Mouse (Mus musculus): ENCODE results near the gene Suv39h1. TPM values are rescaled to one million over a fixed set of nuclear protein-coding genes. Genes with fewer than 3 reads are reported as not detected.
A peak's percentile ranks its signal among the peaks of the same experiment; 100 is the strongest.
"Not testable (repeated sequence)": the region's sequence is repeated elsewhere in the genome, so short reads cannot be mapped to it uniquely, and the experiment has no call there.

Gene Suv39h1
- polyA plus RNA-seq, 1 experiment from 2014 or later: 39.9 TPM

GRCm38 (mm10) chrX:8090346-8090953 is 15.9 kb upstream of the Suv39h1 start, which contains the start of gene Was:
Gene Was, minus strand, starts transcription at chrX:8090498.
- Histone ChIP-seq H3K36me3 (no peaks in the 10 kb centered on the region), H3K9ac (no peak within 1 kb of the TSS), H3K27me3 (no peaks in the 10 kb centered on the region), H3K4me1 (replicated peaks) (no peaks in the 10 kb centered on the region), H3K27ac (no peak within 1 kb of the TSS), H3K4me2 (no peak within 1 kb of the TSS), H3K4me3 (no peak within 1 kb of the TSS), H3K9me3 (no peaks in the 10 kb centered on the region)
- no peak for ATAC-seq (ENCODE audit: low FRiP score)
- 84% methylated on average over 14 of the region's 14 CpGs for WGBS

- Histone ChIP-seq H3K4me3 (no peak overlapping the region), H3K9me3 (no peaks in the 10 kb centered on the region), H3K9ac (no peak overlapping the region), H3K4me1 (replicated peaks) (no peaks in the 10 kb centered on the region), H3K36me3 (no peaks in the 10 kb centered on the region), H3K4me2 (no peak overlapping the region), H3K27ac (no peak overlapping the region), H3K27me3 (no peaks in the 10 kb centered on the region)
- no peak for ATAC-seq (ENCODE audit: low FRiP score)
- WGBS: 91% methylated on average over 3 of the region's 3 CpGs
Observed at GRCm38 (mm10) chrX:8089746-8090145, 15.2 kb upstream of the Suv39h1 start.

GRCm38 (mm10) chrX:8085611-8086010 is 11.1 kb upstream of the Suv39h1 start:
- no peaks in the 10 kb centered on the region for H3K36me3 ChIP-seq
- WGBS: 88% methylated on average over 8 of the region's 8 CpGs
- no peak overlapping the region for H3K4me3 ChIP-seq
- no peaks in the 10 kb centered on the region for H3K4me1 ChIP-seq (replicated peaks)
- H3K9me3 ChIP-seq: no peaks in the 10 kb centered on the region
- no peak overlapping the region for H3K27ac ChIP-seq
- no peak overlapping the region for H3K9ac ChIP-seq
- no peaks in the 10 kb centered on the region for H3K27me3 ChIP-seq
- no peak for ATAC-seq (ENCODE audit: low FRiP score)
- no peak overlapping the region for H3K4me2 ChIP-seq

GRCm38 (mm10) chrX:8084771-8085259 is 10.3 kb upstream of the Suv39h1 start:
- H3K9ac ChIP-seq: no peak overlapping the region
- H3K27ac ChIP-seq: no peak overlapping the region
- H3K4me2 ChIP-seq: no peak overlapping the region
- no peaks in the 10 kb centered on the region for H3K27me3 ChIP-seq
- H3K4me3 ChIP-seq: no peak overlapping the region
- no peaks in the 10 kb centered on the region for H3K4me1 ChIP-seq (replicated peaks)
- no peaks in the 10 kb centered on the region for H3K9me3 ChIP-seq
- 84% methylated on average over 6 of the region's 6 CpGs for whole genome bisulfite sequencing
- no peak for ATAC-seq (ENCODE audit: low FRiP score)
- no peaks in the 10 kb centered on the region for H3K36me3 ChIP-seq

- Histone ChIP-seq H3K4me2 (peak overlapping the region; percentile 55), H3K27ac (peak overlapping the region; percentile 86), H3K27me3 (no peaks in the 10 kb centered on the region), H3K4me1 (replicated peaks) (peaks cover 8% of the 10 kb centered on the region), H3K9ac (peak overlapping the region; percentile 68), H3K36me3 (peaks cover 11% of the 10 kb centered on the region), H3K4me3 (peak overlapping the region; percentile 54), H3K9me3 (no peaks in the 10 kb centered on the region)
- 40% methylated on average over 3 of the region's 3 CpGs for WGBS
- peak; percentile 59 for ATAC-seq (ENCODE audit: low FRiP score)
Observed at GRCm38 (mm10) chrX:8075104-8075503, 544 bp upstream of the Suv39h1 start.

GRCm38 (mm10) chrX:8073881-8074429 is 605 bp downstream of the Suv39h1 start:
- Histone ChIP-seq H3K4me3 (peak overlapping the region; percentile 54), H3K9me3 (no peaks in the 10 kb centered on the region), H3K4me1 (replicated peaks) (peaks cover 8% of the 10 kb centered on the region), H3K27me3 (no peaks in the 10 kb centered on the region), H3K4me2 (peak overlapping the region; percentile 59), H3K9ac (peak overlapping the region; percentile 72), H3K36me3 (peaks cover 15% of the 10 kb centered on the region), H3K27ac (peak overlapping the region; percentile 87)
- 11% methylated on average over 62 of the region's 64 CpGs for WGBS
- ATAC-seq (ENCODE audit: low FRiP score): 0 out of 2 replicates have a peak, but pooled peaks have one; percentile 5

- Histone ChIP-seq H3K4me2 (no peak overlapping the region), H3K4me1 (replicated peaks) (peaks cover 8% of the 10 kb centered on the region), H3K4me3 (no peak overlapping the region), H3K9me3 (0 out of 2 replicates have a peak, but pooled peaks cover 2% of the 10 kb centered on the region), H3K36me3 (peaks cover 38% of the 10 kb centered on the region), H3K27ac (no peak overlapping the region), H3K9ac (no peak overlapping the region), H3K27me3 (no peaks in the 10 kb centered on the region)
- 100% methylated on average over 1 of the region's 1 CpGs for WGBS
- no peak for ATAC-seq (ENCODE audit: low FRiP score)
Observed at GRCm38 (mm10) chrX:8069166-8069565, 5.4 kb downstream of the Suv39h1 start.

GRCm38 (mm10) chrX:8051044-8051781 is 23.3 kb downstream of the Suv39h1 start:
- H3K36me3 ChIP-seq; H3K27ac ChIP-seq; H3K4me2 ChIP-seq; H3K4me3 ChIP-seq; H3K4me1 ChIP-seq (replicated peaks); H3K27me3 ChIP-seq; H3K9me3 ChIP-seq; ATAC-seq (ENCODE audit: low FRiP score); H3K9ac ChIP-seq: not testable (repeated sequence)
- WGBS: 89% methylated on average over 8 of the region's 8 CpGs

- Histone ChIP-seq H3K9me3 (no peaks in the 10 kb centered on the region), H3K4me2 (no peak overlapping the region), H3K9ac (no peak overlapping the region), H3K4me3 (no peak overlapping the region), H3K36me3 (no peaks in the 10 kb centered on the region), H3K4me1 (replicated peaks) (no peaks in the 10 kb centered on the region), H3K27ac (no peak overlapping the region), H3K27me3 (no peaks in the 10 kb centered on the region)
- 55% methylated on average over 1 of the region's 1 CpGs for WGBS
- ATAC-seq (ENCODE audit: low FRiP score): no peak
Observed at GRCm38 (mm10) chrX:8033009-8033408, 41.6 kb downstream of the Suv39h1 start.

GRCm38 (mm10) chrX:8026811-8027210 is 47.7 kb downstream of the Suv39h1 start:
- Histone ChIP-seq H3K9ac (no peak overlapping the region), H3K4me3 (no peak overlapping the region), H3K9me3 (no peaks in the 10 kb centered on the region), H3K27me3 (no peaks in the 10 kb centered on the region), H3K36me3 (no peaks in the 10 kb centered on the region), H3K4me2 (no peak overlapping the region), H3K27ac (no peak overlapping the region), H3K4me1 (replicated peaks) (no peaks in the 10 kb centered on the region)
- no peak for ATAC-seq (ENCODE audit: low FRiP score)
- 77% methylated on average over 4 of the region's 4 CpGs for WGBS

GRCm38 (mm10) chrX:8024795-8025194 is 49.8 kb downstream of the Suv39h1 start:
- no peaks in the 10 kb centered on the region for H3K9me3 ChIP-seq
- WGBS: 58% methylated on average over 2 of the region's 2 CpGs

GRCm38 (mm10) chrX:8020111-8020778 is 54.3 kb downstream of the Suv39h1 start:
- Histone ChIP-seq H3K36me3 (no peaks in the 10 kb centered on the region), H3K9ac (no peak overlapping the region), H3K27me3 (no peaks in the 10 kb centered on the region), H3K4me1 (replicated peaks) (no peaks in the 10 kb centered on the region), H3K4me3 (no peak overlapping the region), H3K4me2 (no peak overlapping the region), H3K27ac (no peak overlapping the region), H3K9me3 (no peaks in the 10 kb centered on the region)
- 46% methylated on average over 2 of the region's 2 CpGs for whole genome bisulfite sequencing
- no peak for ATAC-seq (ENCODE audit: low FRiP score)

More at GRCm38 (mm10) chrX:8024795-8025194, 49.8 kb downstream of the Suv39h1 start:
- H3K27ac ChIP-seq: no peak overlapping the region
- ATAC-seq (ENCODE audit: low FRiP score): no peak
- H3K36me3 ChIP-seq: no peaks in the 10 kb centered on the region
- H3K9ac ChIP-seq: no peak overlapping the region
- no peaks in the 10 kb centered on the region for H3K4me1 ChIP-seq (replicated peaks)
- no peak overlapping the region for H3K4me2 ChIP-seq
- H3K27me3 ChIP-seq: no peaks in the 10 kb centered on the region
- H3K4me3 ChIP-seq: no peak overlapping the region
